Mouse (Mus musculus): ENCODE results near the gene Prrc2b.
A peak's percentile ranks its signal among the peaks of the same experiment; 100 is the strongest.

Gene Prrc2b

DNA sequence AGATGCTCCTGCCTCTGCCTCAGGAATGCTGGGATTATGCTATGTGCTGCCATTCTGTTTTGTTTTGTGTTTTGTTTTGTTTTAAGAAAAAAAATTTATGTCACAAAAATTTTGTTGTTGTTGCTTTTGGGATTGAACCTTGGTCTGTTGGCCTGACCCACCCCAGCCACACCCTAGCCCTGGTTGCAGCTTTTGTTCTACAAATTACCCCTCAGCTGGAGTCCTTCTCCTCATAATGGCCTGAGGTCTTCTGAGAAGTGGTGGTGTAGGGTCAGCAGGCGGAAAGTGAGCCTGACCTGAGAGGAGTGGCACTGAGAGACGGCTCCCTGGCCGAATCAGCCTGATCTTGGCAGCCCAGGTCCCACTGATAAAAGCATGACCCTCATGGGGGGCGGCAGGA is 11.8 kb downstream of the Prrc2b start:
- no peak for DNase-seq

DNA sequence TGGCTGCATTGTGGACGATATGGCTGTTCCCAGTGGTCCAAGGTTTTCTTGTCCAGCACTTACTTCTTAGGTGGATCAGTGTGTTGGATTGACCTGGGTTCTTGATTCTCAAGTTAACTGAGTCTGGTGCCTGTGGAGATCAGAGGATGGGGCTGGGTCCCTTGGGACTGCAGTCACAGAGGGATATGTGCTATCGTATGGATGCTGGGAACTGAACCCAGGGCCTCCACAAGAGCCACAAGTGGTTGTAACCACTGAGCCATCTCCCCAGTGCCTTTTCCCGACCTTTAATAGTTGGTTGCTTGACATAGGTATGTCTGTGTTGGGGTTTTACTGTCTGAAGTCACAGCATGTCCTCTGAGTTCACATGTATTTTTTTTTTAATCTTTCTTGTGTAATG is 12.2 kb downstream of the Prrc2b start:
- DNase-seq: no peak

DNA sequence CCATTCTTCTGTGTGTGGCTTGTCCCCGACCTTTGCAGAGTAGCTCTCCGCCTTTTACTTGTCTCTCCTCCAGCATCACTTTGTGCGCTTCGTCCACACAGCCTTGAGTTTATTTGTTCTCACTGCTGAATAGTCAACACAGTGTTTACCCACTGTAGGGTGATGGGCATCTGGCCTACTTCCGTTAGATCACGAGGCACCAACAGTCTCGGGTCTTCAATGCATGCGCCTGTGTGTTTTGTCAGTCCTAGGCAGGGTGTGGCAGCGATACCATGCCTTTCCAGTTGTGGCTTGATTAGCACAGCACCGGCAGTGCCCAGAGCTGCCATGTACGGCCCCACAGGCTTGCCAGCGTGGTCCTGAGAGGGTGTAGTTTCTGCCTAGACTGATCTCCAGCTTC is 13.6 kb downstream of the Prrc2b start:
- no peak for DNase-seq

DNA sequence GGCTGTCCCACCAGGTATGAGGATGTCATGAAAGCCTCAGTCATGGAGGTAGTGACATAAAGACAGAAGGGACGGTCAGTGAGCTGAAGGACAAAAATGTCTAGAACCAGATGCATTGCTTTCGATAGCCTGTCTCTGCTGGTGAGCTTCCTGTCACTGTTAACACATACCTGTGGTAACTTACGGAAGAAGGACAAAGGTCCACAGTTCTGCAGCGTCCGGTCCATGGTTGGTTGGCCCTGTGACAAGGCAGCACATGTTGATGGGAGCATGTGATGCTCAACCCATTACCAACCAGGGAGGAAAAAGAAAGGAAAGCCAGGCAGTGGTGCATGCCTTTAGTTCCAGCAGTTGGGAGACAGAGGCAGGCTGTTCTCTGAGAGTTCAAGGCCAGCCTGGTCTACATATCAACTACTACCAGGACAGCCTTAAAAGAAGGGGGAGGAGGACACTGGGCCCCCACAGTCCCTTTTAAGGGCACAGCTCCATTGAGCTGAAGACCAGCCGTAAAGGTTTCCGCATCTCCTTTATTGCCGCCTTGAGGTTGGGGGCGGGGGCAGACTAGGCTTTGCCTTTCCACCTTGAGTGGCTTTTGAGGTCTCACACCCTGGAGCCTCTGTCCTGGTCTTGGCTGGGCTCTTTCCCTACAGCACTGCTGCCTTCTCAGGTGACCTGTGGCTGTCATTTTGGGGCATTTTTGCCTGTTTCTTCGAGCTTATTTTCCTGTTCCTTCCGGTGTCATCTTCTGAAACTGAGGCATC is 14.3 kb downstream of the Prrc2b start:
- DNase-seq: no peak

DNA sequence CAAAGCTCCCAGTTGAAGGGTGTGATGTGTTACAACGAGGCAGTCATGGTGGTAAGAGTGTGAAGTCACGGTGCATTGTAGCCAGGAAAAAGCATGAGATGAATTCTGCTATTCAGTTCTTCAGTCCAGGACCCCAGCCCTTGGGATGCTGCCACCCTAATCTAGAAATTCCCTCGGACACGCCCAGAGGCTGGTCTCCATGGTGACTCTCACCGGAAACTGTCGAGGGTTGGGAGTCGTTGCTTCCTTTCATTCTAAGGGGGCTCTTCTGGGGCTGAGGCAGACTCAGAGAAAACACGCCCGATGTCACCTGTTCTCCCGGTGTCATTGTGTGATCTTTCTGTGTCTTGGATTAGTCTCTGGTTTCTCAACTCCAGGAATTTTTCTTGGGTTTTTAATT is 15.7 kb downstream of the Prrc2b start:
- DNase-seq: no peak

DNA sequence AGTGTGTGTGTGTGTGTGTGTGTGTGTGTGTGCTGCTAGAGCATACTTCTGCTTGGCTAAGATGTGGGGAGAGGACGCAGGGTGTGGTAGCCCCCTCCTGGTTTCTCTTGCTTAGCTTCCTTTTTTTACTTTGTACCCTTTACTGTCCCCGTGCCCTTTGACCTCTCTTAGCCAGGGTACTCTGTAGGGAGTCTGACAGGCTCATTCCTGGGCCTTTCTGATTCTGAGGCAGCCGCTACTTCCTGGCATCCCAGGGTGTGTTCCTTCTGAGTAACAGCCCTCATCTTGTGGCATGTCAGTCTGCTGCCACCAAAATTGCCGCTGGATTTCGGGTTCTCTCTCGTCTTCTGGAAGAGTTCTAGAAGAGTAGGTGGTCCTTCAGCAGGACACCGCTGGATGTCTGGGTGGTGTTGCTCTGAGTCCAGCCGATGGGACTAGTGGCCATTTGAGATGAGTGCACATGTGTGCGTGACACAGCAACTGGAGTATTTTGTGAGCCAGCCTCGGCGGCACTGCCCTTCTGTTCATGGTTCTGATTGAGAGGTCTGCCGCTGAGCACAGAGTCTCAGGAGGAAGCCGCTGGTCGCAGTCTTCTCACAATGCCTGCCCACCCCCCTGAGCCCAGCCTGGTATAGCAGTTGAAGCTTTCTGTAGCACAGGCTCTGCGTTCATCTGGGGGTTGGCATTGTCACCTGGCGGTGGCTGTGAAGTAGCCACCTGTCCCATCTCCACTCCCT is 16.3 kb downstream of the Prrc2b start:
- no peak for DNase-seq

DNA sequence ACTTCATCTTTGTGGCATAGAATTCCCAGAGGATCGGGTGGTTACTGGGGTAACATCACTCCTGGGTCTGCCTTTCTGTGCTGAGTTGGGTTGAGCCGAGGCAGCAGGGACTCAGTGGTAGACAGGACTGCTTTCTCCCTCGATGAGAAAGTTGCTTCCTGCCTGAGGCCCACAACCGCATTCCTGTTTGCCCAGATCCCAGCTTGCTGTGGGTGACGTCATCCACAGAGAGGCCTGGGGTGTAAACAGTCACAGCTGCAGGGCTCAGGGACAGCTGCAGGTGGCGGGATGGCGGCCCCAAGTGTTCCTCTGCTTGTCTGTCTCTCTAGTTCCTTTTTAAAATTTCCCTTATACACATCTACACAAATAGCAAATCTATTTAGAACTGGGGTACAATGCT is 16.9 kb downstream of the Prrc2b start:
- peak; percentile 80 for DNase-seq

DNA sequence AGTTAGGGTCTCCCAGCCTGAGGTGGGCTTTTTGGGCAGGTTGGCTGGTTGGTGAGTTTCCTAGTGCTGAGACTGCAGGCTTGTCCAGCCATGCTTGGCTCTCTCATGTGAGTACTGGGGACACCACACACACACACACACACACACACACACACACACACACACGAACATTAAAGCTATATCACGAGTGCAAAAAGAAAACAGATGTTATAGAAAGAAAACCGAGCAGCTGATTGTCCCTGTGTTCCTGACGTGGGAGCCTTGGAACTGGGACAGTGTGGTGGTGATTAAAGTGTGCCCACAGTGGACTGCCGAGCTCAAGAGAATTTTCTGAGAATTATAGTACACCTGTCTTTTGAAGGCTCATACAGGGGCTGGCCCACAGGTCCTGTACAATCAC is 18.4 kb downstream of the Prrc2b start:
- no peak for DNase-seq

DNA sequence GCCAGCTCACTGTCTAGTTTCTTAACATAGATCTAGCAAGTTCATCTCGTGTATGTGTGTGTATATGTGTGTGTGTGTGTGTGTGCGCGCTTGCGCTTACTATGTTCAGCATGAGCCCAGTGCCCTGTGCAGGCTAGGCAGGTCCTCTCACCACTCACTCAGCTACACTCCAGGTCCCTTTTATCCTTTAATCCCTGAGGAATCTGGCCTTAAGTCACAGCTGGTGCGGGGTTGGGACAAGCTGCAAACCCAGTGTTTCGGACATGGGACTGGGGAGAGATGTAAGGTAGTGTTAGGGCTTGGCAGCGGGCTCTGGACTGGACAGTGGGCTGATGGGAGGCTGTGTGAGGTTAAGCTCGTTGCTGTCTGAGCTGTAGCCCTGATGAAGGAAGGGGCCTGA is 19.1 kb downstream of the Prrc2b start:
- no peak for DNase-seq

DNA sequence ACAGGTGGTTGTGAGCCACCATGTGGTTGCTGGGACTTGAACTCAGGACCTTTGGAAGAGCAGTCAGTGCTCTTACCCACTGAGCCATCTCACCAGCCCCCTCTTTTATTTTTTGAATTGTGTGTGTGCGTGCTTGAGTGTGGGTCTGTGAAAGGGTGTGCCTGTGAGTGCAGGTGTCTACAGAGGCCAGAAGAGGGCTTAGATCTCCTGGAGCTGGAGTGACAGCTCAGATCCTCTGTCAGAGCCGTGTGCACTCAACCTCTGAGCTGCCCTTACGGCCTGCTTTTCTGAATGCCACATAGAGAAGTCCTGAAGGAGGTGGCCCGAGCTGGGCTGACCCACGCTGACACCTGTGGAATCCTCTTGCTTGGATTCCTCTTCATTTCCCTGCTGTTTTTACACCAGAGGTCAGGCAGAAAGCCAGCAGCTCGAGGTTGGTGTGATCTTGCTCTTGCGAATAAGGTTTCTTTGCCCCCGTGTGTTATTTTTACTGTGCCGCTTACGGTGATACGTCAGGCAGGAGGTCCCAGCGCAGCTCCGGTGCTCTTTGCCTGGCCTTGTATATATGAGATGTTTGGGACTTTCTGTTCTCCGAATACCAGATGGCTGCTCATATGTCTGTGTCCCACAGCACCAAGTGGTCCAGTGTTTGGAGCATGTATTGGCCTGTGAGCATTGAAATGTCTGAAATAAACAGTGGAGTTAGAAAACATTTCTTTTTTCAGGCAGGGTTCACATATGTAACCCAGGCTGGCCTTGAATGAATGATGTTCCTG is 21.0 kb downstream of the Prrc2b start:
- DNase-seq: no peak

DNA sequence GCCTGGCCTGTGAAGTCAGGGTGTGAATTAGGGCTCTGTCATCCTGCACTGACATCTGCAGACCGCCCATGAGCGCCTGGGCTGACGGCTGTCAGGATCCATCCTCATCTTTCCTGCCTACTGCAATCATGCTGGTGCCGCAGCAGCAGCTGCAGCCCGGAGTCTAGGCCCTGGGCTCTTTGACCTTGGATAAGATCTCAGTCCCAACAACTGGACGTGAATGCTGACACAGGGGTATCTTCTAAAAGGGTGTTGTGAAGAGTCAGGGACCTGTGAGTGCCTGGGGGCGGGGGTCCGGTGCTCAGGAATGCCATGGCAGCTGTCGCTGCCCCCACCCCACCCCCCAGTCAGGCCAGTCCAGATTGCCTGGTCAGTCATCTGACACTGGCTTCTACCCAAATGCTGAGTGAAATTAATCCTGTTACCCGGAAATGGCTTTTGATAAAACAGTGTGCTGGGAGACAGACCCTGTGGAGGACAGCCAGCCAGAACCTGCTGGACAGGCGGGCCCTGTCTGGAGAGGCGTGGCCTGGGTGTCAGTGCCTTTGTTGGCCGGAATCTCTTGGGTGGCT is 23.4 kb downstream of the Prrc2b start:
- peak; percentile 89 for DNase-seq

DNA sequence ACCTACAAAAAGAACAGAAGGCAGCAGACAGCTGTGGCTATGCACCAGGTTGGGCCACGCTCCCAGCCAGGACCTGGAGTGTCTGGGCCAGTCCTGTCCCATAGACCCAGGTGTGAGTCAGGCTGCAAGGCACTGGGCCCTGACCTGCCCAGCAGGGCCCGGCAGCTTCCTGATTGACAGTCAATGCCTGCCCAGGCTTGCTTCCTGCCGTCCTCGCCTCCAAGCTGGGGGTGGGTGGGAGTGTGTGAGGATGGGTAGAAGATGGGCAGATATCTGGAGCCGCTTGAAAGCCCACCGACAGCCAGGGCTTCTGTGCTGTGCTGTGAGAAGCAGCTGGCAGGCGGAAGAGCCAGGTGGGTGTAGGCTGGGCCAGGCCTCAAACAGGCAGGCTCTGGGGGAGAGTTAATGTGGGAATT is 24.2 kb downstream of the Prrc2b start:
- DNase-seq: peak; percentile 61

DNA sequence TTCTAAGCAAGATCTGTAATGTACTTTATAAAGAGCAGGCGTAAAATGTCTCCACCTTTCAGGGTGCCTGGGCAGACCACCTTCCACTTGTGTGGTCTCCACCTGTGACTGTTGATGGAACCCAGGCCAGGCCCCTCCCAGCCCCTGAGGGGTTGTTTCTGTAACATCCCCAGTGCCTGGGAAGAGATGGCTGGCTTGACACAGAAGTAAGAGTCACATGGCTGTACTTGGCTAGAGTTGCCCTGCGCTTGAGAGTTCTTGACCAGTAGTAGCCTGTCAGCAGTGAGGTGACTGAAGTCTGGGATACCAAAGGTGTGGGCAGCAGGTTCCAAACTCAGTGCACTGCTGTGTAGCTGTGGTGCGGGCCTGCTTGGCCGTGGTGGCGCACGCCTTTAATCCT is 24.6 kb downstream of the Prrc2b start:
- DNase-seq: no peak

DNA sequence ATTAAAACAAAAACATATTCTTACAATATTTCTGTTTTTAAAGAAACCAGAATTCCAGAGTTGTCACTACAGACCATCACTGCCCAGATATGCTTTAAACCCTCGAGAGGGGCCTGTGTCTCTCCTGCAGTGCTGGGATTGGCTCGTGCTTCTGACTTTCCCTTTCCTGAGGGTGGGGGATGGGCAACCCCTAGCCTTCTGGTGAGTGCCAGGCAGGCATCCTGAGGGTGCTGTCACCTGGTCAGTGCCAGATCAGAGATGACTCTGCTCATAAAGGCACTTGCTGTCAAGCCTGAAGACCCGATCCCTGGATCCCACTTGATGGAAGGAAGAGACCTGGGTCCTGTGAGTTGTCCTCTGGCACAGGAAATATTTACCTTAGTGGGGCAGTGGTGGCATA is 26.0 kb downstream of the Prrc2b start:
- DNase-seq: no peak

DNA sequence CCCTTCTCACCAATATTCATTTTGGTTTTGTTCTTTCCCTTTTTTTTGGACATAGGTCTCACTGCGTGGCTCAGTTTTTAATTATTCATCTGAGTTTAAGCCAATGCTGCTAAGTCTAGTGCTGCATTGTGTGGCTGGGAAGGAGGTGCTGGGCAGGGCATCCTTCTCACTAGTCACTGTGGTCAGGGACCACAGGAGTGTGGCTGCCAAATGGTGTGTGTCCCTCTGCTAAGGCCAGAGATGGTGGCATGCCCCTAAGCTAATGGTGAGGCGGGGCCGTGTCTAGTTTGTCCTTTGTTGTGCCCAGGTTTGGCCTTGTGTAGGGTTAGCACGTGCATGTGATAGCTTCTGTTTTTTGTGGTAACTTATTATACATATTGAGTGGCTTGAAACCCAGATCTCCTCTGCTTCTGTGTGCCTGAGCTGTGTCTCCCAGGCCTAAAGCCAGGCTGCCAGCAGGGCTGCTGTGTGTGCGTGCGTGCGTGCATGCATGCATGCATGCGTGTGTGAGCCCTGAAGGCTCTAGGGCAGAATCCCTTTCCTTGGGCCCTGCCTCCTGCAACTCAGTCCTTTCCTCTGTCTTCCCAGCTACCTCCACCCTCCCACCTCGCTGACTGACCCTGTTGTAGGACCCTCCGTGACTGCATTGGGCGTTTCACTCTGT is 26.6 kb downstream of the Prrc2b start:
- no peak for DNase-seq

DNA sequence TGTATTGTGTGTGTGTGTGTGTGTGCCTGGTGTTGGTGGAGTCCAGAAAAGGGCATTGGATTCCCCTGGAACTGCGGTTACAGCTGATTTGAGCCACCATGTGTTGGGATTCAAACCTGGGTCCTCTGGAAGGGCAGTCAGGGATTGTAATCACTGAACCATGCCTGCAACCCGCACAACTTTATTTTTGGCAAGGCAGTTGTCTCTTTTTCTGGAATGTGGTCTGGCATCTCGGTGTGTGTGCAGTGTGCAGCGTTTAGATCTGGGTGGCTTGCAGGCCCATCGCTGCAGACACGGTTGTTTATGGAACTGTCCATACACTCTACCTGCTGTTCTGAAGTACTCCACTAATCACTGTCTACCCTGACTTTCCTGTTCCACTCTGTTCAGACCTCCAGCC is 28.5 kb downstream of the Prrc2b start:
- DNase-seq: no peak

DNA sequence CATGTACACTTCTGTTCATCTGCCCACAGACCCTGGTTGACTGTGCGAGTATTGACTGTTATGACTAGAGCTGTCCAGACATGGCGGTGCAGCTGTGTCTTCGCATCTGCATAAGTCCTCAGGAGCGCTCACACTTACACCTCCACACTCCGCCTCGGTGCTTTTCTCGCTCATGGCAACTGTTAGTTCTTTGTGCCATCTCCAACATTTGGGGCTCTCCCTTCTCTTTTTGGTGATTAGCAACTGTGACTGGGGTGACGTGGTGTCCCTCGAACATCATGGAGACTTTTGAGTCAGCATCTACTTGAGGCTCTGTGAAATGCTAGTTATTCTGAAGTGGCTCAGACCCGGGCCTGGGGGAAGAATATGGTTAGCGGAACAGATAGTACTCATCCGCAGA is 29.2 kb downstream of the Prrc2b start:
- DNase-seq: no peak

DNA sequence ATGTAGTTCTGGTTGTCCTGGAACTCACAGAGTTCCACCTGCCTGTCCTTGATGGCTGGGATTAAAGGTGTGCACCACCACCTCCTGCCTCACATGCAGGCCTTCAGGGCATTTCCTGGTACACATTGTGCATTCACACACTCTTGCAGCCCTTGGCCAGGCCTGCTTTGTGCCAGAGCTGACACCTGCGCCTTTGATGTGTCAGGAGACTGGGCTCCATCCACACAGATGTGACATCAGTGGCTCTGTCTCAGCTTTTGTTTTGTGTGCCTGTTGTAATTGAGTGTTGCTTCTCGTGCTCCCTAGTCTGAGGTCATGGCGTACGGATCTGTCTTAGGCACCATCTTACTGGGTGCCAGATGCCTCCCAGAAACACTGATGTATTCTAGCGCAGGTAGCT is 30.5 kb downstream of the Prrc2b start:
- no peak for DNase-seq

DNA sequence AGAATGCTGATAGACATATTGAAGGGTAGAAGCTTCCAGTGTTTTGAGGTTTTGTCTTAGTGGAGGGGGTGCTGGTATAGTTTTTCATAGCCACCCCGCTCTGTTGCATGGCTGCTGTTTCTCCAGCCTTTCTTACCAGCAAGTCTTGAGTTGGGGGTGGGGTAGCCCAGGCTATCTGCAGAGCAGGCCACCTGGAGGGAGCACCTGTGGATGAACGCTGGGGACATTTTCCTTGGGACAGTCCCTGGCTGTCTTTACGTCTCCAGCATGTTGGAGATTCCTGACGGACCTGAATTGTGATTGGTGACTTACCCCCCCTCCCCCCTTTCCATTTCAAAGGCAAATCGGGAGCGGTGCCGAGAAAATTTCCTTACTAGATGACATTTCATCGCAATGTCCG is 31.2 kb downstream of the Prrc2b start:
- DNase-seq: no peak

DNA sequence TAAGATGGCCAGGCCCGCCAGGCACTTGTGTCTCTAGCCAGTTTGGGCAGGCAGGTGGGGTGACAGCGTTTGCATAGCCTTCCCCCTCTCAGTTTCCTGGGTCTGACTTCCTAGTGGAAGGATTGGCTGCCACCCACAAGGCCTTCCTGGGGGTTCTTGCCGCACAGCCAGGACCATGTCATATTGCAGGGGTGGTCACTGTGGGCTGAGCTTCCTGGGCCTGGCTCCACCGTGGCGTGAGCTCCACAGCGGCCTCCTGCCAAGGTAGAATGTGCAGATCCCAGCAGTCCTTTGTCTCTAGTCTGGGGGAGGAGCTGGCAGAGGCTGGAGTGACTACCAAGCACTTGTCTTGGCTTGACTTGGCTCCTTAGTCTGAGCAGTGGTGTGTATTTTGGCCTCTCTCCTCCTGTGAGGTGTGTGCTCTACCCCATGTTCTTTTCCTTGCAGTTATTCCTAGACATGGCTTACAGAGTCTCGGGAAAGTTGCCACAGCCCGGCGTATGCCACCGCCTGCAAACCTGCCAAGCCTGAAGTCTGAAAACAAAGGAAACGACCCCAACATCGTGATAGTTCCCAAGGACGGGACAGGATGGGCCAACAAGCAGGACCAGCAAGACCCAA is 31.9 kb downstream of the Prrc2b start:
- DNase-seq: peak; percentile 72

DNA sequence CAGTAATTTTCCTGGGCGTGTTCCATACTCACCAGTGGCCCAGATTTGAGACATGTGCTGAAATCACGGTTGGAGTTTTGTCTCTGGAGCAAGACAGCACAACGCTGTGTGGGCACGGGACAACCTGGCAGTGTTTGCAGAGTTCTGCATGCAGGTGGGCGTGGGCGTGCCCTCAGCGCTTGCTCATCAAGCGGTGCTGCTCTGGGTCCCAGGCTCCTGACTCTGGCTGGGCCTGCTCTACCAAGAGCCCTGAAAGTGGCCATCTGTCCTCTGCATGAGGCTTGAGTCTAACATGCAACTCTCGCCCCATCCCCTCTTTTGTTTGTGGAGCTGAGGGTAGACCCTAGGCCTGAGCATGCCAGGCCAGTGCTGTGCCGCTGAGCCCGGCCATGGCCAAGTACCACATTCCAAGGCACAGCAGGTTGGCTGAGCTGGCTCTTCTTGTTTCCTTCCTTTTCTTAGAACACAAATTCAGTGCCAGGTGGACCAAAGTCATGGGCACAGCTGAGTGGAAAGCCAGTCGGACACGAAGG is 36.2 kb downstream of the Prrc2b start:
- DNase-seq: no peak

DNA sequence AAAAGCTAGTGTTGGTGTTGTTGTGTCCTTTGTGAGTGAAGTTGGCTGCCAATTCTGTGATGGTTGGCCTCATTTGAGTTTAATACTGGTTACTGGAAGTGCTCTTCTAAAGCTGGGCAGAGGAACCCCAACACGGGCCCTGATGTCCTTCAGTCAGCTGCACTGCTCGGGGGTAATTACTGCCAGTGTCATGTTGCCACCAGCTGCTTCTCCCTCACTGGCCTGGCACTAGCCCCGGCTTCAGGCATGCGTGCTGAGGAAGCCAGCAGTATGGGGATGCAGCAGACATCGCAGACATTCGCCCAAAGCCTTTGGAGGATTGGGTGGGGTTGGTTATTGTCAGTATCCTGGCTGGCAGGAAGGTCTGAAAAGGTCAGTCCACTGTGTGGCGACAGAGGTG is 36.8 kb downstream of the Prrc2b start:
- no peak for DNase-seq

Measured in kidney, postnatal 14 days (tissue).